Mouse (Mus musculus): ENCODE data around the gene Muc4. TPM values are rescaled to one million over a fixed set of nuclear protein-coding genes. Genes with fewer than 3 reads are reported as not detected.

Muc4 gene
- polyA plus RNA-seq, 1 experiment: 1.8 TPM

Other genes starting within 250 kb of the Muc4 start
- 0.04 TPM in 1 of 2 replicates, not detected in the other for gene Slc51a, start 248.0 kb upstream of the Muc4 start, polyA plus RNA-seq (2012; rRNA removed)
- 0.25 and 0.30 TPM in 2 replicates for gene Zdhhc19, start 239.6 kb upstream of the Muc4 start, polyA plus RNA-seq (2012; rRNA removed)
- 10.3 and 11.3 TPM in 2 replicates for gene Tfrc, start 127.0 kb upstream of the Muc4 start, polyA plus RNA-seq (2012; rRNA removed)
- 93.2 and 108 TPM in 2 replicates for gene Tnk2, start 92.0 kb upstream of the Muc4 start, polyA plus RNA-seq (2012; rRNA removed)
- 8.6 and 11.0 TPM in 2 replicates for gene Muc20, start 61.5 kb downstream of the Muc4 start, polyA plus RNA-seq (2012; rRNA removed)
- 26.6 and 32.6 TPM in 2 replicates for gene Smbd1, start 74.6 kb downstream of the Muc4 start, polyA plus RNA-seq (2012; rRNA removed)
- gene Fyttd1, start 141.6 kb downstream of the Muc4 start, polyA plus RNA-seq (2012; rRNA removed): 17.1 and 18.7 TPM in 2 replicates
- 43.3 and 50.3 TPM in 2 replicates for gene Rubcn, start 141.9 kb downstream of the Muc4 start, polyA plus RNA-seq (2012; rRNA removed)
- gene Lrch3, start 178.2 kb downstream of the Muc4 start, polyA plus RNA-seq (2012; rRNA removed): 29.9 and 30.0 TPM in 2 replicates

Data from gonadal fat pad, adult 2 months (tissue).